Mouse (Mus musculus): ENCODE data around the gene Dlgap4. TPM values are rescaled to one million over a fixed set of nuclear protein-coding genes. Genes with fewer than 3 reads are reported as not detected.

Dlgap4 gene
- polyA plus RNA-seq, 1 experiment from 2014 or later: 230 TPM

GRCm38 (mm10) chr2:156809579-156809978, 196.1 kb downstream of the Dlgap4 start:
- no peaks in the 10 kb centered on the region for H3K27me3 ChIP-seq (ENCODE audit: control insufficient read depth, insufficient read depth, low read length)
- H3K4me2 ChIP-seq (ENCODE audit: low read depth, low read length): no peak overlapping the region
- H3K36me3 ChIP-seq (ENCODE audit: control insufficient read depth, insufficient read depth, low read length): no peaks in the 10 kb centered on the region
- peaks cover 6% of the 10 kb centered on the region; the same call in 1 of the 2 replicates for H3K4me1 ChIP-seq (ENCODE audit: control insufficient read depth, insufficient read depth, low read length)
- H3K27ac ChIP-seq (ENCODE audit: low read depth, low read length): no peak overlapping the region
- H3K9ac ChIP-seq (replicated peaks; ENCODE audit: low read depth, low read length): no peak overlapping the region
- H3K4me3 ChIP-seq (ENCODE audit: low read depth, low read length): no peak overlapping the region
- H3K9me3 ChIP-seq (ENCODE audit: control insufficient read depth, low read length): no peaks in the 10 kb centered on the region
- WGBS: 52% methylated on average over 2 of the region's 2 CpGs
- ATAC-seq (ENCODE audit: low read depth): no peak

- no peak overlapping the region for H3K27ac ChIP-seq (ENCODE audit: low read depth, low read length)
- H3K4me3 ChIP-seq (ENCODE audit: low read depth, low read length): no peak overlapping the region
- no peaks in the 10 kb centered on the region for H3K27me3 ChIP-seq (ENCODE audit: control insufficient read depth, insufficient read depth, low read length)
- no peak overlapping the region for H3K9ac ChIP-seq (replicated peaks; ENCODE audit: low read depth, low read length)
- H3K4me2 ChIP-seq (ENCODE audit: low read depth, low read length): no peak overlapping the region
- WGBS: 97% methylated on average over 10 of the region's 10 CpGs
- ATAC-seq (ENCODE audit: low read depth): no peak
- no peaks in the 10 kb centered on the region for H3K36me3 ChIP-seq (ENCODE audit: control insufficient read depth, insufficient read depth, low read length)
- H3K4me1 ChIP-seq (ENCODE audit: control insufficient read depth, insufficient read depth, low read length): peaks cover 10% of the 10 kb centered on the region; the same call in 1 of the 2 replicates
- H3K9me3 ChIP-seq (ENCODE audit: control insufficient read depth, low read length): no peaks in the 10 kb centered on the region
Measured at GRCm38 (mm10) chr2:156810716-156811115, 197.2 kb downstream of the Dlgap4 start.

DNA sequence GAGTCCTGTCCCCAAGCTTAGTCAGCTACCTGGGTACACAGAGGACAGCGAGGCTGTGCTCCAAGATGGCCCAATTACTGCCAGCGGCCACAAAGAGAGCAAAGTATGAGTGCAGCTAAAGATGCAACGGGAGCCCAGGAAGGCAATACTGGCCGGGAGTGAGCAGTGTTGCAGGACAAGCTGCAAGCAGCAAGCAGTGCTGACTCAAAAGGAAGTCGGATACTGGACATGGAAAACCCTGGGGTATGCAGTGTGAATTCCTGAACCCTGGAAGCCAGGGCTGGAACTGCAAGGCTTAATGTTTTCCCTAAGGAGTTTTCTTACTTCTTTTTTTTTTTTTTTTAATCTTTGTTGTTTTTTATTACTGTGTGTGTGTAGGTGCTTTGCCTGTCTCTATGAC, 198.1 kb downstream of the Dlgap4 start:
- H3K4me2 ChIP-seq (ENCODE audit: low read depth, low read length): no peak overlapping the region
- no peaks in the 10 kb centered on the region for H3K27me3 ChIP-seq (ENCODE audit: control insufficient read depth, insufficient read depth, low read length)
- no peak overlapping the region for H3K4me3 ChIP-seq (ENCODE audit: low read depth, low read length)
- no peak overlapping the region for H3K27ac ChIP-seq (ENCODE audit: low read depth, low read length)
- peaks cover 10% of the 10 kb centered on the region; the same call in 1 of the 2 replicates for H3K4me1 ChIP-seq (ENCODE audit: control insufficient read depth, insufficient read depth, low read length)
- H3K9me3 ChIP-seq (ENCODE audit: control insufficient read depth, low read length): no peaks in the 10 kb centered on the region
- no peak overlapping the region for H3K9ac ChIP-seq (replicated peaks; ENCODE audit: low read depth, low read length)
- no peak for ATAC-seq (ENCODE audit: low read depth)
- 67% methylated on average over 5 of the region's 5 CpGs for WGBS
- H3K36me3 ChIP-seq (ENCODE audit: control insufficient read depth, insufficient read depth, low read length): no peaks in the 10 kb centered on the region

Other genes with a start within 250 kb of the Dlgap4 start
- 19.8 and 25.5 TPM in 2 replicates for gene Epb41l1, start 192.8 kb upstream of the Dlgap4 start, polyA plus RNA-seq (2014; fragmentation: Nextera tagmentation; extraction: Ambion mirVana)
- gene Aar2, start 66.1 kb upstream of the Dlgap4 start, polyA plus RNA-seq (2014; fragmentation: Nextera tagmentation; extraction: Ambion mirVana): 51.1 and 53.9 TPM in 2 replicates
- gene Myl9, start 161.7 kb downstream of the Dlgap4 start, polyA plus RNA-seq (2014; fragmentation: Nextera tagmentation; extraction: Ambion mirVana): 23.3 and 43.0 TPM in 2 replicates
- gene Tgif2, start 226.3 kb downstream of the Dlgap4 start, polyA plus RNA-seq (2014; fragmentation: Nextera tagmentation; extraction: Ambion mirVana): 11.2 and 14.9 TPM in 2 replicates
- gene 4930518I15Rik, start 244.2 kb downstream of the Dlgap4 start, polyA plus RNA-seq (2014; fragmentation: Nextera tagmentation; extraction: Ambion mirVana): 7.6 and 9.1 TPM in 2 replicates
- gene Rab5if, start 249.4 kb downstream of the Dlgap4 start, polyA plus RNA-seq (2014; fragmentation: Nextera tagmentation; extraction: Ambion mirVana): 165 and 168 TPM in 2 replicates